Mouse (Mus musculus) megakaryocyte, embryonic 14.5 days (primary cell): ENCODE results near the gene Car12.

Experiments
- FLI1 ChIP-seq: IDR thresholded peaks from 2 replicates; pipeline ENCODE4 v1.6.1; 2012; ENCODE audit warnings: low read length, inconsistent platforms, mixed read lengths
- GATA1 ChIP-seq: IDR thresholded peaks from 3 replicates; pipeline ENCODE4 v1.6.1; 2012; ENCODE audit warnings: mixed read lengths, low read length, inconsistent platforms, borderline replicate concordance

GRCm38 (mm10) chr9:66768721-66769120 is 55.2 kb downstream of the Car12 start:
- TF ChIP-seq GATA1 (no peak), FLI1 (no peak)
